Comparison of ENCODE assay signal across 1 mouse cellular context in the genomic region with DNA sequence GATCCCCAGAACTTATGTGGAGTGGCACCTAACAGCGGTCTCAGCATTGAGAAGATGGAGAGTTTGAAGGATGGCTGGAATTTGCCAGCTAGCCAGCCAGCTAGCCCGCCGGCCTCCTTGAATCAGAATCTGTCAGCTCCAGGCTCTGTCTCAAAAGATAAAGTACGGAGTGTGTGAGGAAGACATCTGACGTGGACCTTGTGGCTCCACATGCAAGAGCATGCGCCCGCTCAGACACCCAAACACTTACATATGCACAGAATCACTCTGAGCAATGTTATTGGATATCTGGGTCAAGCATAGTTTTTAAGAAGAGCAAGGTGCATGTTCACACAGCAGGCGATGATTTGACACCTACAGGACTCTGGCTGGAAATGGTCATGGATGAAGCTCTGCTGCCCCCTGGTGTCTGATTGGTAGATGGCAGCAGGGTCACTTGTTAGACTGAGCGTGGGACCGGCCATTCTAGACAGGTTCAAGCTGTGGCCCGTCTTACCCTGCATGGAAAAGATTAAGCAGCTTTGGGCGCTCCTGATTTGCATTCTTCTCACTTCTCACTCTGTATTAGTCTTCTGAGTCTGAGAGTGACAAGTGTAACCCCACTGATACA.
TF ChIP-seq lines count a peak whose summit lies in the region.

No protein-coding gene starts in this region.

TF ChIP-seq in CH12.LX, 34 proteins besides CTCF, POLR2A, EP300 and RAD21 (continued from another document):
- TF ChIP-seq JUN (IDR thresholded peaks at IDR 0.05; ENCODE audit: insufficient read depth, low read depth, low read length) (peak; percentile 6; the same call in 1 of the 2 replicates), TCF12 (IDR thresholded peaks at IDR 0.05; ENCODE audit: low read depth, low read length) (peak; percentile 42), IRF4 (IDR thresholded peaks at IDR 0.05; ENCODE audit: low read depth, low read length) (peak; percentile 42; the same call in 1 of the 2 replicates), ZC3H11A (IDR thresholded peaks at IDR 0.05; ENCODE audit: low read depth, low read length) (peak; percentile 98)
